Mouse (Mus musculus) forebrain, embryonic 14.5 days (tissue): ENCODE results near the gene Sept5. TPM values are rescaled to one million over a fixed set of nuclear protein-coding genes. Genes with fewer than 3 reads are reported as not detected.
A peak's percentile ranks its signal among the peaks of the same experiment; 100 is the strongest.

Experiments
- ATAC-seq: fragments of 200-750 bp; cut with Nextera tagmentation; 2 replicates; pipeline ENCODE4 v1.8.0; 2017; ENCODE audit warnings: mild to moderate bottlenecking, moderate library complexity
- DNase-seq: peaks from one replicate; pipeline ENCODE4 v3.0.0-alpha.2; 2015; ENCODE audit warnings: low spot score
- H3K27ac ChIP-seq: fragments of 300-500 bp; sonication (generic); 2 replicates; pipeline ENCODE4 v1.5.1; 2014; ENCODE audit warnings: low read depth, mild to moderate bottlenecking, control low read depth, low read length, moderate library complexity
- H3K27me3 ChIP-seq: fragments of 300-500 bp; sonication (generic); replicated peaks from 2 replicates; pipeline ENCODE4 v1.6.1; 2014; ENCODE audit warnings: low read length, control low read depth, mixed read lengths; ENCODE audit not compliant: control insufficient read depth, insufficient read depth
- H3K36me3 ChIP-seq: fragments of 300-500 bp; sonication (generic); 2 replicates; pipeline ENCODE4 v1.6.1; 2014; ENCODE audit warnings: low read length, control low read depth; ENCODE audit not compliant: control insufficient read depth, insufficient read depth
- H3K4me1 ChIP-seq: fragments of 300-500 bp; sonication (generic); 2 replicates; pipeline ENCODE4 v1.6.1; 2014; ENCODE audit warnings: antibody characterized with exemption, low read length, control low read depth; ENCODE audit not compliant: control insufficient read depth, insufficient read depth
- H3K4me2 ChIP-seq: fragments of 300-500 bp; sonication (generic); 2 replicates; pipeline ENCODE4 v1.6.1; 2014; ENCODE audit warnings: mild to moderate bottlenecking, control low read depth, low read length
- H3K4me3 ChIP-seq: fragments of 300-500 bp; sonication (generic); 2 replicates; pipeline ENCODE4 v1.5.1; 2014; ENCODE audit warnings: low read depth, low read length, control low read depth
- H3K9ac ChIP-seq: fragments of 300-500 bp; sonication (generic); 2 replicates; pipeline ENCODE4 v1.6.1; 2014; ENCODE audit warnings: mild to moderate bottlenecking, low read length, control low read depth, moderate library complexity
- H3K9me3 ChIP-seq: fragments of 300-500 bp; sonication (generic); replicated peaks from 2 replicates; pipeline ENCODE4 v1.6.1; 2016; ENCODE audit warnings: low read length, control low read depth, mixed read lengths; ENCODE audit not compliant: control insufficient read depth
- WGBS: fragments of 180-500 bp; shearing (Covaris S2); extraction: QIAGEN DNeasy Blood & Tissue Kit; methylation state at CpG from one replicate; pipeline ENCODE4 v1.1.7; 2014; 5-methylcytosine and 5-hydroxymethylcytosine counted together
- polyA plus RNA-seq: library from polyadenylated mRNA; unstranded; fragments of >200 nt; fragmentation: Nextera tagmentation; extraction: Ambion mirVana; gene quantifications from 2 replicates; pipeline ENCODE4 v1.2.1, GENCODE M21; 2014

Sept5 gene
- polyA plus RNA-seq, 1 experiment from 2014 or later: 138 TPM

DNA sequence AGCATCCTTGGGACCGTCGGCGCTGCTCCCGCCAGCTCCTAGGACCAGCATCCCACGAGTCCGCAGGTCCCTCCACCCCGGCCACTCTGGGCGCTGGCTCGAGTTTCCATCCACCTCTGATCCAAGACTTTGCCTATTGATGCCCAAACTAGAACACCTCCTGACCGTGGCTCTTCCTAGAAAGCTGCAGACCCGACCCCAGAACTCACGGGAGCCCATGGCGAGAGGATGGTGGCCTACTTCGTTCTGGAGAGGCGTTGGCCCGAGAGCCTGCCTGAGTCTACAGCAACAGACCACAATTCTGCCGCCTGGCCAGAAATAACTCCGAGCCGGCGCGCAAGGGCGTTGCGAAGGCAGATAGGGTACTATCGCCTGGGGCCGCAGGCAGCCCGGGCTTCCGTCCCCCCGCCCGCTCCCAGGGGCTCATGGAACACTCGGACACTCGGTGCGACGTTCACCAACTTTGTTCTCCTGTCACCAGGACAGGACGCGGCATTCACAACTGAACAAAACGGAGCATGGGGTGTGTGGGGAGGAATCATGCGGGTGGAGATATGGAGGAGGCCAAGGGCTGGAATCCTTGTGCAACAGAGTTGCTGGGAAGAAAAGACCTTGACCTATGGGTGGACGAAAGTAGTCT lies 8.3 kb downstream of the Sept5 start:
- Histone ChIP-seq H3K9me3 (no peaks in the 10 kb centered on the region), H3K9ac (peak overlapping the region; percentile 46)
- no peak for ATAC-seq

DNA sequence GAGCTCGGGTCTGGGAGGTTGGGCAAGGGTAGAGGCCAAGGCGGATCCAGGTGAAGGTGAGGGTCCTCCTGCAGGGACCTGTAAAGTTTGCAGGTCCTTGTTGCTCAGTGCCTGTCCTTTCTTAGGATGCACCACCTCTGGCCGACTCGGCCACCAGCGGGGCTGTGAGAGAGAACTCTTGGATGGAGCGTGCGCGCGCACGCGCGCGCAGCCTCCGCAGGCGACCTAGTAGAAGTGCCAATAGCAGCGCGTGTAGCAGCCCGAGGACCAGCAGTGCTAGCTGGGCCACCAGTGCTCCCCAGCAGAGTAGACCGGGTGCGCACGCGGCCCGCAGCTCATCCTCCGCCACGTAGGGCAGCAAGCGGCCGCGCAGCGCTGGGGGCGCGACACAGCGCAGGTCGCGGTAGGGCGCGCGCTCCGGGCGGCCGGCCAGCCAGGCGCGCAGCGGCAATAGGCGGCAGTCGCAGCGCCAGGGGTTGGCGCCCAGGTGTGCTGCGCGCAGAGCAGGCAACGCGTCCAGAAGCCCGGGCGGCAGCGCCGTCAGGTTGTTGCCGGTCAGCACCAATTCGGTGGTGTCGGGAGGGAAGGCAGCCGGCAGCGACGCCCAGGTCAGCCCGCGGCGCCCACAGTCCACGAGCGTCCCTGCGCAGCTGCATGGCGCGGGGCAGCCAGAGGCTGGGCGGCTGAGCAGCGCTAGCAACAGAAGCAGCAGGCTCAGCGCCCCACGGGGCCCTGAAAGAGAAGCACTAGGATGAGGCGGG lies 9.0 kb downstream of the Sept5 start:
- peaks cover 48% of the 10 kb centered on the region for H3K36me3 ChIP-seq
- WGBS: 2% methylated on average over 52 of the region's 74 CpGs
- peak overlapping the region; percentile 31 for H3K4me3 ChIP-seq
- H3K9me3 ChIP-seq: no peaks in the 10 kb centered on the region
- peak overlapping the region; percentile 46 for H3K9ac ChIP-seq
- H3K4me1 ChIP-seq: peaks cover 8% of the 10 kb centered on the region
- DNase-seq (peak; percentile 66), ATAC-seq (peak; percentile 36)
- H3K4me2 ChIP-seq: peak overlapping the region; percentile 69
- peaks cover 80% of the 10 kb centered on the region for H3K27me3 ChIP-seq
- H3K27ac ChIP-seq: no peak overlapping the region

More for the DNA sequence above, 8.3 kb downstream of the Sept5 start:
- no peak overlapping the region for H3K27ac ChIP-seq
- H3K4me2 ChIP-seq: peak overlapping the region; percentile 69
- H3K27me3 ChIP-seq: peaks cover 84% of the 10 kb centered on the region
- peaks cover 48% of the 10 kb centered on the region for H3K36me3 ChIP-seq
- peak overlapping the region; percentile 31 for H3K4me3 ChIP-seq
- peaks cover 13% of the 10 kb centered on the region for H3K4me1 ChIP-seq
- 4% methylated on average over 38 of the region's 38 CpGs for WGBS
- no peak for DNase-seq

GRCm38 (mm10) chr16:18620201-18620600 lies 9.6 kb downstream of the Sept5 start:
- Histone ChIP-seq H3K9me3 (no peaks in the 10 kb centered on the region), H3K4me1 (peaks cover 7% of the 10 kb centered on the region), H3K9ac (no peak overlapping the region), H3K4me3 (peak overlapping the region; percentile 31; the same call in 1 of the 2 replicates), H3K27me3 (peaks cover 75% of the 10 kb centered on the region), H3K36me3 (peaks cover 44% of the 10 kb centered on the region), H3K27ac (no peak overlapping the region), H3K4me2 (peak overlapping the region; percentile 69)
- DNase-seq: no peak
- no peak for ATAC-seq
- WGBS: 16% methylated on average over 6 of the region's 6 CpGs

- Histone ChIP-seq H3K4me2 (no peak overlapping the region), H3K27me3 (peaks cover 64% of the 10 kb centered on the region), H3K9me3 (no peaks in the 10 kb centered on the region), H3K27ac (no peak overlapping the region), H3K4me3 (no peak overlapping the region), H3K36me3 (peaks cover 33% of the 10 kb centered on the region), H3K4me1 (peaks cover 7% of the 10 kb centered on the region), H3K9ac (no peak overlapping the region)
- WGBS: 47% methylated on average over 4 of the region's 4 CpGs
- no peak for ATAC-seq
- DNase-seq: no peak
These were observed 10.6 kb downstream of the Sept5 start for GRCm38 (mm10) chr16:18619110-18619509.

- Histone ChIP-seq H3K9me3 (no peaks in the 10 kb centered on the region), H3K27ac (no peak overlapping the region), H3K4me3 (no peak overlapping the region), H3K9ac (no peak overlapping the region), H3K36me3 (peaks cover 25% of the 10 kb centered on the region), H3K27me3 (peaks cover 56% of the 10 kb centered on the region), H3K4me2 (no peak overlapping the region), H3K4me1 (peaks cover 7% of the 10 kb centered on the region)
- DNase-seq (no peak), ATAC-seq (no peak)
- 50% methylated on average over 2 of the region's 2 CpGs for WGBS
These were observed 11.5 kb downstream of the Sept5 start for GRCm38 (mm10) chr16:18618297-18618696.

GRCm38 (mm10) chr16:18617370-18618065 lies 12.2 kb downstream of the Sept5 start:
- ATAC-seq: peak; percentile 66
- H3K27me3 ChIP-seq: peaks cover 48% of the 10 kb centered on the region
- peak; percentile 93 for DNase-seq
- peak overlapping the region; percentile 35; the same call in 1 of the 2 replicates for H3K9ac ChIP-seq
- H3K36me3 ChIP-seq: peaks cover 17% of the 10 kb centered on the region
- H3K9me3 ChIP-seq: no peaks in the 10 kb centered on the region
- WGBS: 2% methylated on average over 27 of the region's 27 CpGs
- H3K4me2 ChIP-seq: peak overlapping the region; percentile 45
- H3K27ac ChIP-seq: no peak overlapping the region
- peak overlapping the region; percentile 15; the same call in 1 of the 2 replicates for H3K4me3 ChIP-seq
- H3K4me1 ChIP-seq: peaks cover 7% of the 10 kb centered on the region

GRCm38 (mm10) chr16:18613301-18613700 lies 16.5 kb downstream of the Sept5 start:
- 94% methylated on average over 3 of the region's 3 CpGs for WGBS
- H3K9ac ChIP-seq: no peak overlapping the region
- no peaks in the 10 kb centered on the region for H3K4me1 ChIP-seq
- no peaks in the 10 kb centered on the region for H3K9me3 ChIP-seq
- H3K4me2 ChIP-seq: no peak overlapping the region
- no peak overlapping the region for H3K4me3 ChIP-seq
- no peaks in the 10 kb centered on the region for H3K36me3 ChIP-seq
- H3K27ac ChIP-seq: no peak overlapping the region
- no peak for ATAC-seq
- no peak for DNase-seq
- peaks cover 8% of the 10 kb centered on the region; the same call in 1 of the 2 replicates for H3K27me3 ChIP-seq

DNA sequence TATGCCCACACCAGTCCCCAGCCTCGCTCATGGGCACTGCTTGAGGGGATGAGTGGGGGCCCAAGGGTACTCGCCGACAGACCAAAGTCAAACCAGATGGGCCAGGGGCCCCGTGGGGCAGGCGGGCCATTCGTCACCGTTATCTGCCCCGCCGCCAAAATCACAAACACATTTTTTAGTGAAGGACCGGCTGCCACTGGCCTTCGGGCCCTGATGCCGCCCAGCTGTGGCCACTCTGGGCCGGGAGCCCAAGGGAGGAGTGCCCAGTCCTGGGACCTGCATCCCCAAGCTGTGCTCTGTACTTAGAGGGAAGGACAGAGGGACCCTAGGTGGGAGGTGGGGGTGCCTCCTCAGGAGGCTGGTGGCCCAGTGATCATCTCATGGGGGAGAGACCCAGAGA lies 18.0 kb downstream of the Sept5 start:
- no peak for ATAC-seq

More for the DNA sequence above, 18.0 kb downstream of the Sept5 start:
- Histone ChIP-seq H3K9ac (no peak overlapping the region), H3K4me3 (no peak overlapping the region), H3K4me1 (no peaks in the 10 kb centered on the region), H3K36me3 (no peaks in the 10 kb centered on the region), H3K27me3 (peaks cover 2% of the 10 kb centered on the region; the same call in 1 of the 2 replicates), H3K27ac (no peak overlapping the region), H3K9me3 (no peaks in the 10 kb centered on the region), H3K4me2 (no peak overlapping the region)
- WGBS: 82% methylated on average over 13 of the region's 13 CpGs
- DNase-seq: no peak
